Mouse (Mus musculus) embryonic fibroblast, embryonic 13.5 days (primary cell): ENCODE data around the gene Nr4a1.
A peak's percentile ranks its signal among the peaks of the same experiment; 100 is the strongest.

Source experiments
- CTCF ChIP-seq: IDR thresholded peaks from 2 replicates; pipeline ENCODE4 v1.5.1; 2011; ENCODE audit warnings: mild to moderate bottlenecking, control low read depth, low read length, moderate library complexity, borderline replicate concordance; ENCODE audit not compliant: insufficient read depth
- POLR2A ChIP-seq: IDR thresholded peaks from 2 replicates; pipeline ENCODE4 v1.6.1; 2011; ENCODE audit warnings: low read depth, mild to moderate bottlenecking, control low read depth, low read length, moderate library complexity

- TF ChIP-seq CTCF (peak; percentile 64; the same call in 1 of the 2 replicates), POLR2A (no peak)
Measured at GRCm38 (mm10) chr15:101236878-101237277, 17.2 kb upstream of the Nr4a1 start.
